Mouse (Mus musculus) megakaryocyte, adult 5-6 weeks (primary cell): ENCODE measurements around the gene Pigr. TPM values are rescaled to one million over a fixed set of nuclear protein-coding genes. Genes with fewer than 3 reads are reported as not detected.

Experiments used
- ATAC-seq: 2 replicates; pipeline ENCODE4 v1.8.0; 2016; ENCODE audit warnings: mild to moderate bottlenecking, inconsistent platforms; ENCODE audit not compliant: poor library complexity, severe bottlenecking
- total RNA-seq, 2 experiments: library from RNA; stranded (forward) in 1 of 2; stranded (reverse) in 1 of 2; fragments of 153-499, 151-499 nt in 1 of 2; fragments of 221-1000, 200-1000 nt in 1 of 2; gene quantifications; 2 replicates each; pipeline versions ENCODE4 v1.2.3 to v1.2.4; 2015 to 2017

The Pigr gene
- total RNA-seq, 2 experiments from 2014 or later = not detected

GRCm38 (mm10) chr1:130876931-130877509, 50.5 kb downstream of the Pigr start:
- ATAC-seq = no peak

- 0 out of 2 replicates have a peak, but pooled peaks have one; percentile 16 for ATAC-seq
Observed at GRCm38 (mm10) chr1:130877889-130878614, 51.6 kb downstream of the Pigr start.

- no peak for ATAC-seq
Observed at GRCm38 (mm10) chr1:130879927-130880326, 53.4 kb downstream of the Pigr start.

GRCm38 (mm10) chr1:130883146-130883545, 56.7 kb downstream of the Pigr start:
- no peak for ATAC-seq

GRCm38 (mm10) chr1:130887354-130887753, 60.9 kb downstream of the Pigr start, which contains the start of gene Il24:
TSS of gene Il24 (minus strand) at chr1:130887454.
- ATAC-seq = no peak

GRCm38 (mm10) chr1:130892446-130892845, 66.0 kb downstream of the Pigr start:
- no peak for ATAC-seq

- ATAC-seq = no peak
Observed at GRCm38 (mm10) chr1:130893329-130894040, 67.0 kb downstream of the Pigr start.

GRCm38 (mm10) chr1:130894468-130894867, 68.0 kb downstream of the Pigr start:
- ATAC-seq = no peak

Other genes starting within 250 kb of the Pigr start
- not detected in 2 replicates for gene Zp3r, start 197.1 kb upstream of the Pigr start, total RNA-seq (2015)
- gene Zp3r, start 197.1 kb upstream of the Pigr start, total RNA-seq (2017) = not detected in 2 replicates
- not detected in 2 replicates for gene C4bp, start 165.1 kb upstream of the Pigr start, total RNA-seq (2015)
- gene C4bp, start 165.1 kb upstream of the Pigr start, total RNA-seq (2017) = not detected in 2 replicates
- 0.11 TPM in 1 of 2 replicates, not detected in the other for gene Gm29427, start 110.9 kb upstream of the Pigr start, total RNA-seq (2015)
- gene Gm29427, start 110.9 kb upstream of the Pigr start, total RNA-seq (2017) = not detected in 2 replicates
- 10.3 and 10.7 TPM in 2 replicates for gene Yod1, start 109.4 kb upstream of the Pigr start, total RNA-seq (2015)
- gene Yod1, start 109.4 kb upstream of the Pigr start, total RNA-seq (2017) = 8.4 and 8.8 TPM in 2 replicates
- gene Pfkfb2, start 97.4 kb upstream of the Pigr start, total RNA-seq (2015) = 2.8 and 4.4 TPM in 2 replicates
- 7.2 and 8.0 TPM in 2 replicates for gene Pfkfb2, start 97.4 kb upstream of the Pigr start, total RNA-seq (2017)
- gene AA986860, start 94.7 kb upstream of the Pigr start, total RNA-seq (2015) = 0.54 and 0.87 TPM in 2 replicates
- 0.11 and 0.33 TPM in 2 replicates for gene AA986860, start 94.7 kb upstream of the Pigr start, total RNA-seq (2017)
- not detected in 2 replicates for gene Fcamr, start 25.8 kb upstream of the Pigr start, total RNA-seq (2015)
- not detected in 2 replicates for gene Fcamr, start 25.8 kb upstream of the Pigr start, total RNA-seq (2017)
- gene Fcmr, start 39.0 kb downstream of the Pigr start, total RNA-seq (2015) = 1.1 TPM in 1 of 2 replicates, not detected in the other
- gene Fcmr, start 39.0 kb downstream of the Pigr start, total RNA-seq (2017) = not detected in 2 replicates
- not detected in 2 replicates for gene Il24, start 60.8 kb downstream of the Pigr start, total RNA-seq (2015)
- not detected in 2 replicates for gene Il24, start 60.8 kb downstream of the Pigr start, total RNA-seq (2017)
- gene Il20, start 84.8 kb downstream of the Pigr start, total RNA-seq (2015) = not detected in 2 replicates
- gene Il20, start 84.8 kb downstream of the Pigr start, total RNA-seq (2017) = not detected in 2 replicates
- not detected in 2 replicates for gene Il19, start 113.4 kb downstream of the Pigr start, total RNA-seq (2015)
- gene Il19, start 113.4 kb downstream of the Pigr start, total RNA-seq (2017) = not detected in 2 replicates
- not detected in 2 replicates for gene Il10, start 193.2 kb downstream of the Pigr start, total RNA-seq (2015)
- gene Il10, start 193.2 kb downstream of the Pigr start, total RNA-seq (2017) = 0.49 TPM in 1 of 2 replicates, not detected in the other